Mouse (Mus musculus): ENCODE measurements around the gene Msx3. TPM values are rescaled to one million over a fixed set of nuclear protein-coding genes. Genes with fewer than 3 reads are reported as not detected.

Msx3 gene
- polyA plus RNA-seq, 1 experiment from 2014 or later: 0.14 TPM

DNA sequence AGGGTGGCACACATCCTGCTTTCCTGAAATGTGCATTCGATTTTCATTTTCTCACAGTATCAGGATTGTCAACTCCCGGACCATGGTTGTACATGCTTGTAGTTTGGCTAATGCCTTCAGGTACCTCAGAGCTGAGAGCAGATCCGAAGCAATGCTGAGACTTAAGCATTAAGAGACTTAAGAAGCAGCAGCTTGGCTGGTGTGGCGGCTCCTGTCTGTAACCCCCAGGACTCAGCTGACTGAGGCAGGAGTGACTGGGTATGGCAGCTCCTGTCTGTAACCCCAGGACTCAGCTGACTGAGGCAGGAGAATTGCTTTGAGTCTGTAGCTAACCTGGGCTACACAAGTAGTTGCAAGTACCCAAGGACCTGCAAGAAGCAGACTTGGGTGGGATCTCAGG, 3.3 kb downstream of the Msx3 start:
- no peak for ATAC-seq (replicated peaks; ENCODE audit: insufficient number of reproducible peaks, low FRiP score, low TSS enrichment)
- Histone ChIP-seq H3K4me2 (no peak overlapping the region), H3K9me3 (replicated peaks; ENCODE audit: control insufficient read depth, low read length) (no peaks in the 10 kb centered on the region), H3K4me1 (ENCODE audit: control insufficient read depth, insufficient read depth, low read length) (peaks cover 15% of the 10 kb centered on the region; the same call in 1 of the 2 replicates), H3K27ac (ENCODE audit: low read depth, low read length) (no peak overlapping the region), H3K27me3 (ENCODE audit: control insufficient read depth, insufficient read depth, low read length) (peaks cover 59% of the 10 kb centered on the region), H3K36me3 (ENCODE audit: control insufficient read depth, insufficient read depth, low read length) (no peaks in the 10 kb centered on the region; the same call in 1 of the 2 replicates), H3K9ac (ENCODE audit: low read depth, low read length) (no peak overlapping the region), H3K4me3 (ENCODE audit: low read depth, low read length) (no peak overlapping the region)
- WGBS (ENCODE audit: insufficient replicate concordance): 61% methylated on average over 4 of the region's 4 CpGs

DNA sequence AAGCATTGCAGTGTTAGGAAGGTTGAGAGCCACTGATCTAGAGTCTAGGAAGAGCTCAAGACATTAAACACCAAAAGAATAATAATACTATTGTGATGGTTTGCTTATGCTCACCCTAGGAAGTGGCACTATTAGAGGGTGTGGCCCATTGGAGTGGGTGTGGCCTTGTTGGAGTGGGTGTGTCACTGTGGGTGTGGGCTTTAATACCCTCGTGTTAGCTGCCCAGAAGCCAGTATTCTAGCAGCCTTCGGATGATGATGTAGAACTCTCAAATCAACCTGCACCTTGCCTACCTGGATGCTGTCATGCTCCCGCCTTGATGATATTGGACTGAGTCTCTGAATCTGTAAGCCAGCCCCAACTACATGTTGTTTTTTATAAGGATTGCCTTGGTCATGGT, 6.2 kb downstream of the Msx3 start:
- peaks cover 32% of the 10 kb centered on the region for H3K27me3 ChIP-seq (ENCODE audit: control insufficient read depth, insufficient read depth, low read length)
- ATAC-seq (replicated peaks; ENCODE audit: insufficient number of reproducible peaks, low FRiP score, low TSS enrichment): no peak
- H3K27ac ChIP-seq (ENCODE audit: low read depth, low read length): no peak overlapping the region
- WGBS (ENCODE audit: insufficient replicate concordance): 49% methylated on average over 3 of the region's 3 CpGs
- H3K36me3 ChIP-seq (ENCODE audit: control insufficient read depth, insufficient read depth, low read length): peaks cover 3% of the 10 kb centered on the region
- H3K4me3 ChIP-seq (ENCODE audit: low read depth, low read length): no peak overlapping the region
- no peak overlapping the region for H3K9ac ChIP-seq (ENCODE audit: low read depth, low read length)
- no peak overlapping the region for H3K4me2 ChIP-seq
- no peaks in the 10 kb centered on the region for H3K9me3 ChIP-seq (replicated peaks; ENCODE audit: control insufficient read depth, low read length)
- no peaks in the 10 kb centered on the region for H3K4me1 ChIP-seq (ENCODE audit: control insufficient read depth, insufficient read depth, low read length)

DNA sequence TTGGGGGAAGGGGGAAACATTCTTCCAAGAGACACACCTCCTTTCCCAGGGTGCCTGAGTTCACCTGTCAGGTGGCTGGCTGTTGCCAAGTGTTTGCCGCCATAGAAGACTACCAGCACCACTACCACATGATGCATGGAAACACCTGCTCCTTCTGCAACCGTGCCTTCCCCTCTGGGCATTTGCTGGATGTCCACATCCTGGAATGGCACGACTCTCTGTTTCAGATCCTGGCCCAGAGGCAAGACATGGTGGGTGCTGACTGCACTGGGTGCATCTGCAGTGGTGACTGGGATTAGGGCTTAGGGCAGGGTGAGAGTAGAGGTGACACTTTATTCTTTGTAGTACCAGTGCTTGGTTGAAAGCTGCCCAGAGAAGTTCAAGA, 11.7 kb downstream of the Msx3 start:
- Histone ChIP-seq H3K9me3 (replicated peaks; ENCODE audit: control insufficient read depth, low read length) (no peaks in the 10 kb centered on the region), H3K27ac (ENCODE audit: low read depth, low read length) (no peak overlapping the region), H3K4me1 (ENCODE audit: control insufficient read depth, insufficient read depth, low read length) (peaks cover 10% of the 10 kb centered on the region), H3K36me3 (ENCODE audit: control insufficient read depth, insufficient read depth, low read length) (peaks cover 8% of the 10 kb centered on the region), H3K4me3 (ENCODE audit: low read depth, low read length) (peak overlapping the region; percentile 77), H3K27me3 (ENCODE audit: control insufficient read depth, insufficient read depth, low read length) (no peaks in the 10 kb centered on the region), H3K4me2 (peak overlapping the region; percentile 95), H3K9ac (ENCODE audit: low read depth, low read length) (peak overlapping the region; percentile 84)
- ATAC-seq (replicated peaks; ENCODE audit: insufficient number of reproducible peaks, low FRiP score, low TSS enrichment): no peak
- WGBS (ENCODE audit: insufficient replicate concordance): 61% methylated on average over 3 of the region's 3 CpGs

DNA sequence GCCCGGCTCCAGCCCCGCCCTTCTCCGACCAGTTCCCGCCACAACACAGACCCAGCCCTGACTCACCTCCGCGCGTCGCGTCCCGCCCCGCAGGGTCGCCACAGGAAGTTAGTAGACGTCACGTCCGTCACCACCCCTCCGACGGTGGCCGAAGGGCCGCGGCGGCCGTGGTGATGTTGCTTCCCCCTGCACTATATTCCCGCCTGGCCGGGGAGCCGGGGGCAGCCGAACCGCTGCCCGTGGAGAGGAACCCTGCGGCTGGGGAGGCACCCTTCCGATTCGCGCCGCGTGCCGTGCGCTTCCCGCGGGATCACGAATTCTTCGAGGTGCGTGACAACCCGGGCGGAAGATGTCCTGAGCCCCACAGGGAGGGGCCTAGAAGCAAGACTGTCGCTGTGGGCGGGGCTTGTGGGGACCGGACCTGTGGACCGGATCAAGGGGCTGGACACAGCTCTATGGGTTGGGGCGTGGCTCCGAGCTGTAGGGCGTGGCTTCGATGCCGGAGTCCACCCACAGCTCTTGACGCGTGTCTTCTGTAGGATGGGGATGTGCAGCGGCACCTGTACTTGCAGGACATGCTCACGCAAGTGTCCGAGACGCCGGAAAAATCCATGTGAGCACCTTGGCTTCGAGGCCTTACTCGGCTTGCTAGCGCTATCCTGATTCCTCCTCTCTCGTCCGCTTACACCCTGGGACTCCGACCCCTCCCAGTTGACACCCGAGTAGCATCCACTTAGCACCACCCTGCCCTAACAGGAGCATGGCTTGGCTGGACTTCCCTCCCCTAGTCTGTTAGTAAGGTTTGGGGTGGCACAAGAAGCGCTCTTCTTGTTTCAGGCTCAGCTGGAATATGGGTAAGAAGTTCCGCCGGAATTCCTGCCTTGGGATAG, 12.4 kb downstream of the Msx3 start, which contains the start of the genes Zfp511 and Tubgcp2:
TSS of gene Zfp511 (plus strand) at position 111 of the 890 bp plus-strand sequence.
TSS of gene Tubgcp2 (minus strand) at position 389 of the 890 bp plus-strand sequence.
- peaks cover 11% of the 10 kb centered on the region for H3K36me3 ChIP-seq (ENCODE audit: control insufficient read depth, insufficient read depth, low read length)
- peaks cover 10% of the 10 kb centered on the region for H3K4me1 ChIP-seq (ENCODE audit: control insufficient read depth, insufficient read depth, low read length)
- WGBS (ENCODE audit: insufficient replicate concordance): under 1% methylated on average over 69 of the region's 69 CpGs
- H3K4me2 ChIP-seq: peak within 1 kb of the TSS; percentile 95
- H3K9ac ChIP-seq (ENCODE audit: low read depth, low read length): peak within 1 kb of the TSS; percentile 84
- no peaks in the 10 kb centered on the region for H3K9me3 ChIP-seq (replicated peaks; ENCODE audit: control insufficient read depth, low read length)
- no peaks in the 10 kb centered on the region for H3K27me3 ChIP-seq (ENCODE audit: control insufficient read depth, insufficient read depth, low read length)
- peak; percentile 98 for ATAC-seq (replicated peaks; ENCODE audit: insufficient number of reproducible peaks, low FRiP score, low TSS enrichment)
- peak within 1 kb of the TSS; percentile 77 for H3K4me3 ChIP-seq (ENCODE audit: low read depth, low read length)
- peak within 1 kb of the TSS; percentile 87 for H3K27ac ChIP-seq (ENCODE audit: low read depth, low read length)

DNA sequence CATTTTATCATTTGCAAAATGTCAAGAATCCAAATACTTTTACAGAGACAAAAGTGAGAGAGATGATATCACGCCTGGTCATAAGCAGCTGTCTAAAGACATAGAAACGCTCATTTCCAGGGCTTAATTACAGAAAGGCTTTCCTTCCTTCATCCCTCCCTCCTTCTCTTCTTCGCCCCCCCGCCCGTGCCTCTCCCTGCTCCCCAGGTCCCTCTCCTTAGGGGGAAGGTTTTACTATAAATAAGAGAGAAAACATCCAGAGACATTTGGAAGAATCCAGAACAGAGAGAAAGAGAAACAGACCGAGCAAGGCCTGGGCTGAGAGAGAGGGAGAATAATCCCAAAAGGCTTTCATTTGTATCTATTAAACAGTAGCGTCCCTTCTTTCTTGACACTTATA, 13.4 kb downstream of the Msx3 start:
- Histone ChIP-seq H3K27me3 (ENCODE audit: control insufficient read depth, insufficient read depth, low read length) (no peaks in the 10 kb centered on the region), H3K9ac (ENCODE audit: low read depth, low read length) (peak overlapping the region; percentile 84), H3K27ac (ENCODE audit: low read depth, low read length) (no peak overlapping the region), H3K4me1 (ENCODE audit: control insufficient read depth, insufficient read depth, low read length) (peaks cover 10% of the 10 kb centered on the region), H3K36me3 (ENCODE audit: control insufficient read depth, insufficient read depth, low read length) (peaks cover 19% of the 10 kb centered on the region), H3K9me3 (replicated peaks; ENCODE audit: control insufficient read depth, low read length) (no peaks in the 10 kb centered on the region), H3K4me3 (ENCODE audit: low read depth, low read length) (peak overlapping the region; percentile 77), H3K4me2 (peak overlapping the region; percentile 95)
- no peak for ATAC-seq (replicated peaks; ENCODE audit: insufficient number of reproducible peaks, low FRiP score, low TSS enrichment)
- WGBS (ENCODE audit: insufficient replicate concordance): 18% methylated on average over 7 of the region's 7 CpGs

DNA sequence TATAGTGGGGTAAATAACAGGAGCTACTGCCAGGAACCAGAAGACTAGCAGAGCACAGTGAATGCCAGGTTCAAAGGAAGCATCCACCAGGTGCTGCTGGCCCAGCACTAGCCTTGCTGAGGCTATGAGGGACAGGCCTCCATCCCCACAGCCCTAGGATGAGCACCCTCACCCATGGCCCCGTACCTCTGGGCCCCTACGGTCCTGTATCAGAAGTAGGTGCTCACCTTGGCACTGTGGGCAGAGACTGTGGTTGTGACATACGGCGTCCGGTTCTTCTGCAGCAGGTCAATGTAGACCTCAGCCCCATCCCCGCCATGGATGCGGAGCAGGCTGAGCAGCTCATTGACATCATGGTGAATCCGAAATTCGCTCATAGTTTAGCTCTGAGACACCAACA, 15.5 kb downstream of the Msx3 start:
- H3K27ac ChIP-seq (ENCODE audit: low read depth, low read length): no peak overlapping the region
- H3K4me3 ChIP-seq (ENCODE audit: low read depth, low read length): no peak overlapping the region
- H3K4me1 ChIP-seq (ENCODE audit: control insufficient read depth, insufficient read depth, low read length): peaks cover 10% of the 10 kb centered on the region
- no peak overlapping the region for H3K9ac ChIP-seq (ENCODE audit: low read depth, low read length)
- no peaks in the 10 kb centered on the region for H3K9me3 ChIP-seq (replicated peaks; ENCODE audit: control insufficient read depth, low read length)
- peaks cover 33% of the 10 kb centered on the region for H3K36me3 ChIP-seq (ENCODE audit: control insufficient read depth, insufficient read depth, low read length)
- 92% methylated on average over 9 of the region's 9 CpGs for WGBS (ENCODE audit: insufficient replicate concordance)
- no peak for ATAC-seq (replicated peaks; ENCODE audit: insufficient number of reproducible peaks, low FRiP score, low TSS enrichment)
- H3K4me2 ChIP-seq: no peak overlapping the region
- no peaks in the 10 kb centered on the region for H3K27me3 ChIP-seq (ENCODE audit: control insufficient read depth, insufficient read depth, low read length)

DNA sequence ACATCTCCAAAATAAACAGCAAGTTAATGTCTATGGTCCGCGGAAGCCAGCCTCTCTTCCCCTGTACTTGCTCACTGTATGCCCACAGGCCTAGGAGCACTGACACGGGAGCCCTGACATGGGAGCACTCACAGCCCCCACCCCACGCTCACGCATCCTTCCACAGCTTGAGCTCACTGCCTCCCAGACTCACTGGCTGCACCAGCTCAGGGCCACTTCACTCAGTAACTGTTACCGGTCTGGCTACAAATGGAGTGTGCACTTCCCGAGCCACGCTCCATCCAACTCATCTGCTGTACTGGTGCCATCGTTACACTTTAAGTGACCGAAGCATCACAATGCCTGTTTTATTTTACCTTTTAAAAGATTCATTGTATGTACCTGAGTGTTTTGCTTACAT, 16.5 kb downstream of the Msx3 start:
- Histone ChIP-seq H3K27ac (ENCODE audit: low read depth, low read length) (no peak overlapping the region), H3K9me3 (replicated peaks; ENCODE audit: control insufficient read depth, low read length) (no peaks in the 10 kb centered on the region), H3K4me3 (ENCODE audit: low read depth, low read length) (no peak overlapping the region), H3K4me2 (no peak overlapping the region), H3K4me1 (ENCODE audit: control insufficient read depth, insufficient read depth, low read length) (peaks cover 10% of the 10 kb centered on the region), H3K36me3 (ENCODE audit: control insufficient read depth, insufficient read depth, low read length) (peaks cover 38% of the 10 kb centered on the region), H3K9ac (ENCODE audit: low read depth, low read length) (no peak overlapping the region), H3K27me3 (ENCODE audit: control insufficient read depth, insufficient read depth, low read length) (no peaks in the 10 kb centered on the region)
- 96% methylated on average over 10 of the region's 10 CpGs for WGBS (ENCODE audit: insufficient replicate concordance)
- ATAC-seq (replicated peaks; ENCODE audit: insufficient number of reproducible peaks, low FRiP score, low TSS enrichment): no peak

DNA sequence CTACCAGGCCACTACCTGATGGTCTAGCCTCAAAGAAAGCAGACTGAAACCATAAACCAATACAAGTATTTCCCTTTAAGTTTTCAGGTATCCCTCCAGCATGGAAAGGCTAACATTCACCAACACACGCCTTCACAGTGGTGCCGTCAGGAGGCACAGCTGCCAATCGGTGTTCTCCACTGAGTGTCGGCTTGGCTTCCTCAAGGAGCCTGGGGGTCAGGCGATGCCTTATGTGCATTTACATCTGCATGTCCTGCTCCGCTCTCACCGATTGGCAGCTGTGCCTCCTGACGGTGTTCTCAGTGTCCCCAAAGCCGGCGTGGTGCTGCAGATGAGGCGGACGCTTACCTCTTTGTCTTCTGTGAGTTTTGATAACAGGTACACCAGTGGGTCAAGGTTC, 17.1 kb downstream of the Msx3 start:
- H3K9me3 ChIP-seq (replicated peaks; ENCODE audit: control insufficient read depth, low read length): no peaks in the 10 kb centered on the region
- H3K4me3 ChIP-seq (ENCODE audit: low read depth, low read length): no peak overlapping the region
- no peak overlapping the region for H3K27ac ChIP-seq (ENCODE audit: low read depth, low read length)
- no peak overlapping the region for H3K9ac ChIP-seq (ENCODE audit: low read depth, low read length)
- 95% methylated on average over 12 of the region's 12 CpGs for WGBS (ENCODE audit: insufficient replicate concordance)
- peaks cover 5% of the 10 kb centered on the region for H3K4me1 ChIP-seq (ENCODE audit: control insufficient read depth, insufficient read depth, low read length)
- H3K36me3 ChIP-seq (ENCODE audit: control insufficient read depth, insufficient read depth, low read length): peaks cover 38% of the 10 kb centered on the region
- no peaks in the 10 kb centered on the region for H3K27me3 ChIP-seq (ENCODE audit: control insufficient read depth, insufficient read depth, low read length)
- H3K4me2 ChIP-seq: no peak overlapping the region
- no peak for ATAC-seq (replicated peaks; ENCODE audit: insufficient number of reproducible peaks, low FRiP score, low TSS enrichment)
